Mouse (Mus musculus): ENCODE measurements around the gene Tex19.2. TPM values are rescaled to one million over a fixed set of nuclear protein-coding genes. Genes with fewer than 3 reads are reported as not detected.
"Not testable (repeated sequence)": the region's sequence is repeated elsewhere in the genome, so short reads cannot be mapped to it uniquely, and the experiment has no call there.

The Tex19.2 gene
- polyA plus RNA-seq, 1 experiment from 2014 or later, result not detected

DNA sequence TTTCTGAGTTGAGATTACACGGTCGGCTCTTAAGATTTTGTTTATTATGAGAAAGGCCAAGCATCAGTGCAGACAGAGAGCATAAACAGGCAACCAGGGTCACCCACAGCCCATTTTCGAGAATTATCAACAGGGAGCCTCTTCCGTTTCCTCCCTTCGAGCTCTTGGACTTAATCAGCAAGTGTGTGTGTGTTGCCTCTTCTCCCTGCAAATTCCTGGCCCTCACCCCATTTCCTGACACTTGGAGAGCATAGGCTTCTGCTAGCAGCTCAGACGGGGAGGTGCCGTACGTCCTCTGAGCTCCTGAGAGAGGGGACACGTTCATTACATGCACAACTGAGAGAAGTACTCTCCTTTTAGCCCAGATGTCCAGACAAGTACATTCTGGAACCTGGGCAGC is 10.4 kb downstream of the Tex19.2 start:
- Histone ChIP-seq H3K4me1 (replicated peaks) (0 out of 2 replicates have a peak, but pooled peaks cover 2% of the 10 kb centered on the region), H3K4me3 (replicated peaks) (no peak overlapping the region), H3K36me3 (no peaks in the 10 kb centered on the region), H3K9me3 (no peaks in the 10 kb centered on the region), H3K27me3 (replicated peaks) (no peaks in the 10 kb centered on the region), H3K9ac (no peak overlapping the region), H3K27ac (no peak overlapping the region), H3K4me2 (replicated peaks) (no peak overlapping the region)
- WGBS, result 46% methylated on average over 9 of the region's 9 CpGs
- no peak for ATAC-seq

DNA sequence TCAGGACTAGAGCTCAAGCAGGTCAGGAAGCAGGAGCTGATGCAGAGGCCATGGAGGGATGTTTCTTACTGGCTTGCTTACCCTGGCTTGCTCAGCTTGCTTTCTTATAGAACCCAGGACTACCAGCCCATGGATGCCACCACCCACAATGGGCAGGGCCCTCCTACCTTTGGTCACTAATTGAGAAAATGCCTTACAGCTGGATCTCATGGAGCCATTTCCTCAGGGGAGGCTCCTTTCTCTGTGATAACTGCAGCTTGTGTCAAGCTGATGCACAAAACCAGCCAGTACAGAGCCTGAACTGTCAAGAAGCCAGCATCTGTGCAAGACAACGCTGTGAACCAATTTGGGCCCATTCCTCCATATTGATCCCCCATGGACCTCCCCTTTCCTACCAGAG is 11.2 kb downstream of the Tex19.2 start:
- not testable (repeated sequence) for ATAC-seq; H3K4me3 ChIP-seq (replicated peaks); H3K36me3 ChIP-seq; H3K4me2 ChIP-seq (replicated peaks); H3K27ac ChIP-seq; H3K9me3 ChIP-seq; H3K4me1 ChIP-seq (replicated peaks); H3K27me3 ChIP-seq (replicated peaks); H3K9ac ChIP-seq
- WGBS, result 79% methylated on average over 1 of the region's 1 CpGs

DNA sequence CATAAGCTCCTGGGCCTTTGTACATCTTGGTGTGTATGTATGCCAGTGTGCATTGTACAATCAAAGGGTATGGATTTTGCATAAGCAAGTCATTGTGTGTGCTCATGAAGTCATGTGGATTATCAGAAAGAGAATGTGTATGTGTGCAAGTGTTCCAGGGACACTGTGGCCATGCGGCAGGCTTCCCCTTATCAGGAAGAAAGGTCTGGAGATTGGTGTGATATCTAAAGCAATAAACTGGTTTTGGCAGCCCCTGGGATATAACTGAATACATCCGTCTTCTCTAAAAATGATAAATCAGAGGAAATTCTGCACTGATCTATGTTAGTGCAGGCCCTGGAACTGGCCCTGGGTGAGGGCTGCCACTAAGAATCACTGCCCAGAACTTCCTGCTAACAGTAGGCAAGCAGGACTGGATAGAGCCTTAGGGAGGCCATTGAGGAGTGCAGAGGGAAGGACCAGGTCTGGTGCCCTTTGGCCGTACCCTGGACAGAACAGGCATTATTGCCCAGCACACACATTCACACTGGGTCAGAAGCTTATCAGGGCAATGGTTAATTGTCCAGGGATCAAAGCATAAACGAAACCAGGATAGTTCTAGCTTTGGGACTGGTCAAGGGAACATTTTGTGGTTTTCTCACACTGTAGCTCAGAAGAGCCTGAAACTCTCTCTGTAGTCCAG is 17.2 kb downstream of the Tex19.2 start:
- Histone ChIP-seq H3K27me3 (replicated peaks) (no peaks in the 10 kb centered on the region), H3K4me2 (replicated peaks) (no peak overlapping the region), H3K4me3 (replicated peaks) (no peak overlapping the region), H3K36me3 (no peaks in the 10 kb centered on the region), H3K9me3 (no peaks in the 10 kb centered on the region), H3K9ac (no peak overlapping the region), H3K27ac (no peak overlapping the region), H3K4me1 (replicated peaks) (no peaks in the 10 kb centered on the region; the same call in 1 of the 2 replicates)
- 75% methylated on average over 4 of the region's 4 CpGs for WGBS
- peak; percentile 41; the same call in 1 of the 2 replicates for ATAC-seq

DNA sequence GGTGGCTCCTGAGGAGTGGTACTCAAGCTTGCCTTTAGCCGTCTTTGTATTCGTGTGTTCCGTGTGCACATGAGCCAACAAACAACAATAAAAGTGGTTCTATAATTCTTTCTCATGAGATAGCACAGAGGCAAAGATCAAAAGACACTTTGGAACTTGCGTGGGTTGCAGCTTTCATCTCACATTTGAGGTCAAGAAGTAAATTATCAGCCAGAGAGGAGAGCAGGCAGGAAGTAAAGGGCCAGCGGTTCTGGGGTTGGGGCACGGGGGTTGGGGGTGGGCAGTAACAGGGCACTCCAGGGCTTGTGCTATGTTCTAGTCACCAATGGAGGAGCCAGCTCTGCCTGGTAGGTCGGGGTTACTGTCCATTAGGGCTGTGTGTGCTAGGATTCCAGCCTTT is 17.8 kb downstream of the Tex19.2 start:
- Histone ChIP-seq H3K4me1 (replicated peaks) (no peaks in the 10 kb centered on the region; the same call in 1 of the 2 replicates), H3K27me3 (replicated peaks) (no peaks in the 10 kb centered on the region), H3K4me2 (replicated peaks) (no peak overlapping the region), H3K9ac (no peak overlapping the region), H3K36me3 (no peaks in the 10 kb centered on the region), H3K4me3 (replicated peaks) (no peak overlapping the region), H3K27ac (no peak overlapping the region), H3K9me3 (no peaks in the 10 kb centered on the region)
- ATAC-seq, result peak; percentile 58
- WGBS, result 38% methylated on average over 7 of the region's 7 CpGs

DNA sequence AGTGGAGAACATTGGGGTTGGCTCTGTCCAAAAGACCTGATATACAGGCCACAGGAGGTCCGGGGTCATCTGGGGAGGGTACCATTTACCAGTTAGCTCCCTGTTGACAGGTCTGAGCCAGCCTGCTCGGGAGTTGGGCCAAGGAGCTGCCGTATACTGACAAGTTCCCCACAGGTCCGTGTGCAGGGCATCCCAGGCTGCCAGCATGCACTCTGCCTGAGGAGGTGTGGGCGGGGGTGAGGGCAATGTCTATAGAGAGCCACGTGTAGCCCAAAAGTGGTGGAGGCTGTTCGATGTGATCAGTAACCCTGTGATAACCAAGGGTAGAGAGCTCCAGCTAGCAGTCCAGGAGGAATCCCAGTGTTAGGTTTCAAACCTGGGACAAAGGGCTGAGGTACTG is 18.7 kb downstream of the Tex19.2 start:
- no peak for ATAC-seq
- Histone ChIP-seq H3K9me3 (no peaks in the 10 kb centered on the region), H3K36me3 (no peaks in the 10 kb centered on the region), H3K4me2 (replicated peaks) (no peak overlapping the region), H3K4me3 (replicated peaks) (no peak overlapping the region), H3K27ac (no peak overlapping the region), H3K27me3 (replicated peaks) (no peaks in the 10 kb centered on the region), H3K9ac (no peak overlapping the region), H3K4me1 (replicated peaks) (no peaks in the 10 kb centered on the region; the same call in 1 of the 2 replicates)
- 79% methylated on average over 7 of the region's 7 CpGs for WGBS

DNA sequence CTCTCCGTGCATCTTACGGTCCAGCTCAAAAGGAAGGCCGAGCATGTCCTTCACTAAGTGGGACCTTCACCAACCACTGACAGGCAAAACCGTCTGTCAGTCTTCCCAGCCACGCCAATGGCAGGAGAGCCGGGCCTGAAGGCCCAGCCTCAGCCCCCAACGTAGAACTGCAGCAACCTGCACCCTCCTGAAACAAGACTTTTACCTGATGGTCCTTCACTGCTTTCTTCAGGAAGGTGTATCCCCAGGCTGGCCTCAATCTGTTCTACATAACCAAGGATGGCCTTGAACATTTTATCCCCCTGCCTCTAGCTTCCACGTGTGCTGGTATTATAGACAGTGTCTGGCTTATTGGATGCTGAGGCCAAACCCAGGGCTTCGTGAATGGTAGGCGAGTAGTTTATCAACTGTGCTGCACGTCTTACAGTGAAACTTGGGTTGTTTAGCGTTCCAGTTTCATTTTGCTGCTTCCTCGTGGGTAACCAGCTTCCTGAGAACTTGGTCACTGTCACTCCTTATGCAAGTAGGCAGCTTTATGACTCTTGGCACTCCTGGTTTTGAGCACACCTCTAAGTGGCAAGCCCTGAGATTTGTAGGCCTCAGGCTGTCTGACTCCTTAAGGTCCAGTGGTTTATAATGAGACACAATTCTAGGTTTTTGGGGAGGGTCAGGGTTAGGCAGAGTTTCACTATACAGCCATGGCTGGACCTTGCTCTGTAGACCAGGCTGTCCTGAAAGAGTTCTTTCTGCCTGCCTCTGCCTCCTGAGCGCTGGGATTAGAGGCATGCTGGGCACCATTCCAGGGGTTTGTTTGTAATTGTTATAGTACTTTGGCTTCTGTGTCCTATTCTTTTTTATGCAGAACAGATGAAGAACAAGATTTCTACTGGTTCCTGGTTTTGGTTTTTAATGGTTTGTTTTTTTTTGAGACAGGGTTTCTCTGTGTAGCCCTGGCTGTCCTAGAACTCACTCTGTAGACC is 25.6 kb downstream of the Tex19.2 start:
- Histone ChIP-seq H3K4me2 (replicated peaks) (no peak overlapping the region), H3K4me3 (replicated peaks) (no peak overlapping the region), H3K27ac (no peak overlapping the region), H3K9ac (no peak overlapping the region), H3K27me3 (replicated peaks) (no peaks in the 10 kb centered on the region), H3K9me3 (no peaks in the 10 kb centered on the region), H3K36me3 (no peaks in the 10 kb centered on the region), H3K4me1 (replicated peaks) (no peaks in the 10 kb centered on the region)
- WGBS, result 80% methylated on average over 14 of the region's 14 CpGs
- ATAC-seq, result no peak

DNA sequence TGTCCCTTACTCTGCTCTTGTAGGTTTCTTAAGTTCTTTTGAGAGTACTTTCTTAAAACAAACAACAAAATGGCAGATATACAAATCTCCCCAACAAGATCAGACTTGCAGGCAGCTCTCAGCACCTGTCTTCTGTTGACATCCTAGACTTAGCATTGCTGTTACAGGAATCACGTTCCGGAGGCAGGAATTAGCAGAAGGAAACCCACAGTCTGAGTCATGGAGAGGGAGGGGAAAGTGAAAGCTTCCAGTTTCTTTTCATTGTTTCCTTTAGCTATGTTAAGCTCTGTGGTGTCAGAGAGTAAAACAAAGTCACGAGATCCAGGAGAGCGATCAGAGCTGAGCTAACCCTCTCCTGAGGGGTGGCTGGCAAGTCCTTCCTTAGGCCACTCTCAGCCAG is 27.5 kb downstream of the Tex19.2 start:
- Histone ChIP-seq H3K36me3 (no peaks in the 10 kb centered on the region), H3K9me3 (no peaks in the 10 kb centered on the region)

DNA sequence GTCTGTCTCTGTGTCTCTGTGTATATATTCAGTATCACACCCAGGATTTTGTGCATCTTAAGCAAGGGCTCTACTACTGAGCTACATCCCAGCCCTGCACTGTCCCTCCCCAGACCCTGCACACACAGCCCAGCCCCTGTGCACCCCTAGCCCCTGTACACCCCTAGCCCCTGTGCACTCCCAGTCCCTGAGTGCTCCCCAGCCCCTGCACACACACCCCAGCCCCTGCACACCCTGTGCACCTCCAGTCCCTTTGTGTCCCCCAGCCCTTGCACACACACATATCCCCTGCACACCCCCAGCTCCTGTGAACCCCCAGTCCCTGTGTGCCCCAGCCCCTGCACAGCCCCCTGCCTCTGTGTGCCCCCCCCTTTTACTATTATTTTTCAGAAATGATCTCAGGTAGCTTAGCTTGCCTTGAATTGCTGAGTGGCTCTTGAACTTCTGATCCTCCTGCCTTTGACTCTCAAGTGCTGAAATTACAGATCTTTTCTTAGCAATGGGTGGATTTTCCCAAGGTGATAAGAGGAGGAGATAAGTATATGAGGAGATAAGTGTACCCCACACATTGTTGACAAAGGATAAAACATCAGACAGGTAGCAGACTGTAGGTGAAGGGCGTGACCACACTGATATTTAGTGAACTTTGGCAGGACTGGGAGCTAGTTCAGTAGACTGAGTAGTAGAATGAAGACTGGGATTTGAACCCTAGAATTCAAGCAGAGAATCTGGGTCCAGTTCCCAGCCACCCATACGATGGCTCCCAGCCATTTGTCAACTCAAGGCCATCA is 28.5 kb downstream of the Tex19.2 start:
- peak; percentile 77 for ATAC-seq
- no peaks in the 10 kb centered on the region for H3K36me3 ChIP-seq
- 0 out of 2 replicates have a peak overlapping the region, but pooled peaks have one; percentile 9 for H3K4me2 ChIP-seq (replicated peaks)
- H3K9me3 ChIP-seq, result no peaks in the 10 kb centered on the region
- WGBS, result 65% methylated on average over 2 of the region's 2 CpGs
- no peaks in the 10 kb centered on the region for H3K27me3 ChIP-seq (replicated peaks)
- peaks cover 3% of the 10 kb centered on the region; the same call in 1 of the 2 replicates for H3K4me1 ChIP-seq (replicated peaks)
- no peak overlapping the region for H3K4me3 ChIP-seq (replicated peaks)
- no peak overlapping the region for H3K9ac ChIP-seq
- H3K27ac ChIP-seq, result 0 out of 2 replicates have a peak overlapping the region, but pooled peaks have one; percentile 22

More for the DNA sequence above, 27.5 kb downstream of the Tex19.2 start:
- H3K4me3 ChIP-seq (replicated peaks), result no peak overlapping the region
- H3K27me3 ChIP-seq (replicated peaks), result no peaks in the 10 kb centered on the region
- no peak overlapping the region for H3K27ac ChIP-seq
- 0 out of 2 replicates have a peak, but pooled peaks have one; percentile 3 for ATAC-seq
- H3K4me1 ChIP-seq (replicated peaks), result no peaks in the 10 kb centered on the region
- no peak overlapping the region for H3K4me2 ChIP-seq (replicated peaks)
- no peak overlapping the region for H3K9ac ChIP-seq
- 53% methylated on average over 4 of the region's 4 CpGs for WGBS

DNA sequence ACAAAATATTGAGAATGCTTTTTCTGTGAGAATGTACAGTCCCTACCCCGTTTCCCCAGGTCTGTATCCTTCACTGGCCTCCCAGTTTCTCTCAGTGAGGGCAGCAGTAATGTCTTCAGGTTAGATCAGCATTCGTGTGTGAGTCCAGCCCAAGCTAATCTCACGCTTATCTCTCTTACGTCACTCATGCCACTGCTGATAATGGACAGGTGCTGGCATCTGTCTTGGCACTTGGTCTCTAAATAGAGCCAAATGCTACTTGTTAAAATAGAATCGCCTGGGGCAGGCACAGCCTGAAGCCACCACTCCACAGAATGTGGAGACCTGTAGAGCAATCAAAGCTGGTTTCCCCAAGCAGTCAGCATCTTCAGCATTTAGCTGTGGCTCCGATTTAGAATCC is 29.5 kb downstream of the Tex19.2 start:
- Histone ChIP-seq H3K4me1 (replicated peaks) (peaks cover 3% of the 10 kb centered on the region; the same call in 1 of the 2 replicates), H3K4me3 (replicated peaks) (no peak overlapping the region), H3K27me3 (replicated peaks) (no peaks in the 10 kb centered on the region), H3K4me2 (replicated peaks) (no peak overlapping the region), H3K27ac (no peak overlapping the region), H3K9ac (no peak overlapping the region), H3K36me3 (no peaks in the 10 kb centered on the region), H3K9me3 (no peaks in the 10 kb centered on the region)
- no peak for ATAC-seq
- WGBS, result 56% methylated on average over 6 of the region's 6 CpGs

DNA sequence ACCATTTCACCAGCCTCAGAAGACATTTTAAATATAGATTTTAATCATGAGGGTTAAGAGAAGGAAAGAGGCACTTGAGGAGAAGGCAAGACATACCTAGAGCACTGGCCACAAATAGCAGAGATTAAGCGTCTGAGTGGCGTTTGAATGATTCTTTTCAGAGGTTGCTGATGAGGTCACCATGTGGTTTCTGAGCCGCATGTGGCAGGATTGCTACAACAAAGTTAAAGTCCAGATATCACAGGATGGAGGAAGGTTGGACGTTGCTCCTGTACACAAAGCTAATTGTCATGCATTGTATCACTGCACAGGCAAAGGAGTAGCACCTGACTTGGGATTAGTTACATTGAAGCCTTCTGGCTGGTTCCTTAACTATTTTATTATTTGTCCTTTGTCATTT is 32.2 kb downstream of the Tex19.2 start:
- H3K27ac ChIP-seq, result 0 out of 2 replicates have a peak overlapping the region, but pooled peaks have one; percentile 55

DNA sequence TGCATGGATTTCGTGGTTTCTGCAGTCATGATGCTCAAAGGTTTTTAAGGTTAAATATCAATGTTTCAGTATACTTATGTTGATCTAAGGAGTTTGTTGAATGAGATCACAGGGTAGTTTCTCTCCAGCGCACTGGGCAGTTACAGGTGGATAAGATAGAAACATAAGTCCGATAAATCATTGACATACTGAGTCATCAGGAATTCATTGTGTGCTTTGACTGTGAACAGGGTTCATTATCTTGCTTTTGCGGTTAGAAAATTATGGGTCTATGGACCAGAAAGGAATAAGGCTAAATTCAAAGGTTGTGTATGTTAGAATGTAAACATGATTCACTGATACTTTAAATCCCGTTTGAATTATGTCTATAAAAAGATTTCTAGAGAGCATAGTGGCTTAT is 33.3 kb downstream of the Tex19.2 start:
- Histone ChIP-seq H3K27ac (peak overlapping the region; percentile 63), H3K4me1 (replicated peaks) (peaks cover 6% of the 10 kb centered on the region; the same call in 1 of the 2 replicates), H3K9me3 (no peaks in the 10 kb centered on the region), H3K9ac (no peak overlapping the region), H3K4me3 (replicated peaks) (no peak overlapping the region), H3K4me2 (replicated peaks) (no peak overlapping the region), H3K36me3 (no peaks in the 10 kb centered on the region), H3K27me3 (replicated peaks) (no peaks in the 10 kb centered on the region)
- WGBS, result 40% methylated on average over 5 of the region's 5 CpGs
- peak; percentile 60 for ATAC-seq

More for the DNA sequence above, 32.2 kb downstream of the Tex19.2 start:
- Histone ChIP-seq H3K36me3 (no peaks in the 10 kb centered on the region), H3K9ac (no peak overlapping the region), H3K4me2 (replicated peaks) (no peak overlapping the region), H3K9me3 (no peaks in the 10 kb centered on the region), H3K4me3 (replicated peaks) (no peak overlapping the region), H3K4me1 (replicated peaks) (peaks cover 6% of the 10 kb centered on the region; the same call in 1 of the 2 replicates), H3K27me3 (replicated peaks) (no peaks in the 10 kb centered on the region)
- peak; percentile 66 for ATAC-seq
- WGBS, result 49% methylated on average over 4 of the region's 4 CpGs

Measured in intestine, embryonic 15.5 days (tissue).